Mouse (Mus musculus): ENCODE data around the gene Itih4. TPM values are rescaled to one million over a fixed set of nuclear protein-coding genes. Genes with fewer than 3 reads are reported as not detected.

The Itih4 gene
- total RNA-seq, 4 experiments from 2014 or later, result 0.16 to 0.35 TPM; not detected in 2

DNA sequence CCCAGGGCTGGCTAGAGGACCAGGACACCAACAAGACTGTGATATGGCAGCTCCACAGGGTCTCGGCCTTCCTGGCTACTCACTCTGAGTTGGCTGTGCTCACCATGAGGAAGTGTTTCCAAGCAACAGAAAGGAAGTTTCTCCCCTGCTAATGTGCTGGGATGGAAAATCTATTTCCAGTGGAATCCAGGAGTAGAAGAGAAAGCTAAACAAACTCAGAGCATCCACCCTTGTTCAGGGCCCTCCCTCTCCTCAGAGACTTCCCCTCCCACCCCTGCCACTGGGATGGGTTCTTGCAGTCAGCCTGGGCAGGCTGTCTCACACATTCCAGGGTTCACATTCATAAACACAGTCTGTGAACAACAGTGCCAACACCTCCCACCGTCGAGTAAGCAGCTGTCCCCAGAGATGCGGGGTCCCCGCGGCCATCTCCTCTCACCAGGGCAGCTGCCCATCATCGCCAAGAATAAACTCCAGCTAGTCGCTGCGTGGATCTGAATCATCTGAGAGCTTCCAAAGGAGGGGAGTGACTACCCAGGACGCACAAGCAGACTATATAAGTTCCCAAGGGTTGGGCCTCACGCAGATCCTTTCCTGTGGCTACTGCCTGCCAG, 7.2 kb upstream of the Itih4 start, which contains the start of gene Mustn1:
Mustn1 (plus strand) TSS at position 243 of the 614 bp plus-strand sequence.
- no peak for DNase-seq (ENCODE audit: low spot score in 2 of 2)

GRCm38 (mm10) chr14:30879794-30880193, 6.5 kb upstream of the Itih4 start:
- no peak for DNase-seq (ENCODE audit: low spot score in 2 of 2)

GRCm38 (mm10) chr14:30880251-30880650, 6.0 kb upstream of the Itih4 start:
- DNase-seq (ENCODE audit: low spot score in 2 of 2), result no peak

DNA sequence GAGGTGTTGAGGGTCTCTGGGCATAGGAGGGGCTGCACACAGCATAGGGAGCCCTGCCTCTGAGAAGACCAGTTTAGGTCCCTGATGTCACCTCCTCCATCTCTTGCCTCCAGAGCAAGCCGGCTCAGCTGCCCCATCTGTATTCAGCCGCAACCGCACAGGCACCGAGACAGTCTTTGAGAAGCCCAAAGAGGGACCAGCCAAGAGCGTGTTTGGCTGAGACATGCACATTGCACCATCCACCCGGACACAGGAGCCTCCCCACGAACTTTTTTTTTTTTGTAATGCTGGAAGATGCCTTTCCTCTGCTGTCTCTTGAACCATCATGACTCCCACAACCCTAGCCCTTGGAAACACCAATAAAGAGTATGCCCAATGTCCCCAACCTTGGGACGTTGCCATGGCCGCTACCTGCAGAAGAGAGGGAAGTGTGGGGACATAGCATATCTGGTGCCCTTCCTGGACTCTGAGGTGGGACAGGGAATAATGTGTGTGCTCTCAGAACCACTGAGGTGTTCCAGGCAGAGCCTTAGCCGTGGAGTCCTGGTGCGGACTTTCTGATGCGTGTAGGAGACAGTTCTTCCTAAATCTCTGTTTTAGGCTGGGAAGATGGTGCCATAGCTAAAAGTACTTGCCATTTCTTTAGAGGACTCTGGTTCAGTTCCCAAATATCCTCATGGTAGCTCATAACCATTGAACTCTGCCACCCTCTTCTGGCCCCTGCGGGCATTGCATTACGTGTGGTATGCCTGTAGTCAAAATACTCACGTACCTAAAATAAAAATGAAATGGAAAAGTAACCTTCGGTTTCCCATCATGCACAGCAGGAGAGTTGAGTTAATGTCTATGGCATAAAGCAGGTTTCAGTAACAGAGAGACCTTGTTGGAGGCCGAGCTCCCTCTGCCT, 5.2 kb upstream of the Itih4 start:
- peak in 1 of 2 experiments; percentile 44 for DNase-seq (ENCODE audit: low spot score in 2 of 2)

GRCm38 (mm10) chr14:30881718-30882108, 4.6 kb upstream of the Itih4 start:
- DNase-seq (ENCODE audit: low spot score in 2 of 2), result no peak

- DNase-seq (ENCODE audit: low spot score in 2 of 2), result no peak
These were observed 978 bp upstream of the Itih4 start for GRCm38 (mm10) chr14:30885298-30885697.

- no peak for DNase-seq (ENCODE audit: low spot score in 2 of 2)
These were observed 2.0 kb downstream of the Itih4 start for GRCm38 (mm10) chr14:30888271-30888732.

DNA sequence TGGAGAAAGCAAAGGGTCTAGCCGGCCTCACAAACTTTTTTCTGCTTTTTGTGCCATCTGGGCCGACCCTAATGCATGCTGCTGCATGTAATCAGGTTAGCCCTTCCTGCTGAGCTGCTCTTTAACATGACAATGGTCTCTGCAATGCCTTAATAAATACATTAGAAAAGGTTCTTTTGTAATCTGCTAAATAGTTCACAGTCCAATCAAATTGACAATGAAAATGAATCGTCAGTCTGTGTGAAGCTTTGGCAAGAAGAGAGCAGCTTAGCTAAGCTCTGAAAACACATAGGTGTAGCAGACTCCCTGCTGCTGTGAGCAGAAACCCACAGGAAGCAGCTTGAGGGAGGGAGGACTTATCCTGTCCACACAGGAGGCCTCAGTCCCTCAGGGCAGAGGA, 13.7 kb downstream of the Itih4 start:
- no peak for DNase-seq (ENCODE audit: low spot score in 2 of 2)

DNA sequence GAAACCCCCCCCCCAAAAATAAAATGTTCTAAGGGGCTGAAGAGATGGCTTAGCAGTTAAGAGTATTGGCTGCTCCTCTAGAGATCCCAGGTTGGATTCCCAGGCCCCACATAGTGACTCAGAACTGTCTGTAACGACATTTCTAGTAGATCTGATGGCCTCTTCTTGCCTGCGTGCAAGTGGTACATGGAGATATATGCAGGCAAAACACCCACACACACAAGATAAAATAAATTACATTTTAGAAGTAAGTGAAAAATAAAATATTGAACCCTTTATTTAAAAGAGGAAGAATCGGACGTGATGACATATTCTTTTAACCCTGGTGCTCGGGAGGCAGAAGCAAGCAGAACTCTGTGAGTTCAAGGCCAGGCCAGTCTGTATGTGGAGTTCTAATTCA, 16.4 kb downstream of the Itih4 start:
- no peak for DNase-seq (ENCODE audit: low spot score in 2 of 2)

GRCm38 (mm10) chr14:30903036-30903435, 16.8 kb downstream of the Itih4 start:
- no peak for DNase-seq (ENCODE audit: low spot score in 2 of 2)

GRCm38 (mm10) chr14:30904307-30904706, 18.0 kb downstream of the Itih4 start:
- no peak for DNase-seq (ENCODE audit: low spot score in 2 of 2)

DNA sequence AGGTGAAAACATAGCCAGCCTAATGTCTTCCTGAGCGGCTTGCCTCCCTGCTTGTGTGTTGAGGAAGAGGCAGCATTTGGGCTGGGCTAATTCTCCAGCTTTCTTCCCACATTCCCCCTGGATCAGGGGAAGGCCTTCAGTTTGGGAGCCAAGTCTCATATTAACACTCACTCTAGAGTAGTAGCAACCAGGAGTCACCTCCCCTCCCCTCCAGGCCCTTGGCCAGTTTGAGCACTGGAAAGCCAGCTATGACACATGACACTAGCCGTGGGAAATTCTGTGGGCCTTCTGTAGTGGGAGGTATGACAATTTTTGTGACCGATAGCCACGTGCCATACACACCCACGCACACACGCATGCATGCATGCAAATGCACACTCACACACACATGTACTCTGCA, 19.7 kb downstream of the Itih4 start:
- no peak for DNase-seq (ENCODE audit: low spot score in 2 of 2)

DNA sequence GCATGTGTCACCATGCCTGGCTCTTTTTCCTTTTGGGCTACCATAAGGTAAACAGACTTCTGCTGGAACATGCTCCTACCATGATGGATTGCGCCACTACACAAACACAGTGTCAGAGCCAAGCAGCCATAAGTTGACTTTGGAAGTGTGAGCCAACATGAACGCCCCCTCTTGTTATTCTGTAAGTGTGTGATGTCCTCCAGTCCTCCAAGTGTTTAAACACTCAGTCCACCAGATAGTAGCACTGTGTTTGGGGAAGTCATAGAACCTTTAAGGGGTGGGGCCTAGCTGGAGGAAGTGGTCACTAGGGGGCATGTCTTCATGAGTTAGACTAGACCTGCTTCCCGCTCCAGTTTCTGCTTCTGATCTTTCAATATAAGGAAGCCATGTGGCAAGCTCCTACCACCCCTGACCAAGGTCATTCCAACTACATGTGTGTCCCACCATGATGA, 21.6 kb downstream of the Itih4 start:
- no peak for DNase-seq (ENCODE audit: low spot score in 2 of 2)

DNA sequence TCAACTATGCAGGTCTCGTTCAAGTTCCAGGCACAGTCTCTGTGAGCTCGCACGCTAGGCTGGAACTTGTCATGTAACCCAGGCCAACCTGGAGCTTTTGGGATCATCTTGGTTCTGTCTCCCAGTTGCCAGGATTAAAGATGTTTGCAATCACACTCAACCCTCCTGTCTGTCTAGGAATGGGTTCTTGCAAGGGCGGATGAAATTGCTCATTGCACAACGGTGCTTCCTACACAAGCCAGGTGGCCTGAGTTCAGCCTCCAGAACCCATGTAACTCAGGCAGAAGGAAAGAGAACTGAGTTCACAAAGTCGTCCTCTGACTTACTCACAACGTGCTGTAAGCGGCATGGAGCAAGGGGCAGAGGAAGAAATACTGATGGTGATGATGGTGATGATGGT, 24.9 kb downstream of the Itih4 start:
- DNase-seq (ENCODE audit: low spot score in 2 of 2), result no peak

DNA sequence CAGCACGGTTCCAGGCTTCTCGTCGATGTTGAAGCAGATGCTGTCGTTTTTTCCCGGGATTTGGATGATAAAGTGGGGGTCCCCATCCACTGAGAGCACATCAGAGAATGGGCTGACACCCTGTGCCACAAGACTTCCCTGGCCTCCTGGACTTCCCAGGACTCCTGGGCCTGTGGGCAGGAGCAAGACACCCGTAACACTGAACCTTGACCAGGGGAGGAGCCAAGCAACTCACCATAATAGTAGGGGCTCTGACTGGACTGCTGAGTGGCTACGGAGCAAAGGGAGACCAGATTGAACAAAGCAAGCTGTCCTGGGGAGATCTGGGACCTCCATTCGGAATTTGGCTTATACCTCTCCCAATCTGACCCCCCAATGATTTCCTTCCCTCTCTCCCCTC, 26.4 kb downstream of the Itih4 start:
- DNase-seq (ENCODE audit: low spot score in 2 of 2), result no peak

GRCm38 (mm10) chr14:30913404-30913803, 27.1 kb downstream of the Itih4 start:
- DNase-seq (ENCODE audit: low spot score in 2 of 2), result no peak

GRCm38 (mm10) chr14:30916516-30916915, 30.2 kb downstream of the Itih4 start:
- no peak for DNase-seq (ENCODE audit: low spot score in 2 of 2)

DNA sequence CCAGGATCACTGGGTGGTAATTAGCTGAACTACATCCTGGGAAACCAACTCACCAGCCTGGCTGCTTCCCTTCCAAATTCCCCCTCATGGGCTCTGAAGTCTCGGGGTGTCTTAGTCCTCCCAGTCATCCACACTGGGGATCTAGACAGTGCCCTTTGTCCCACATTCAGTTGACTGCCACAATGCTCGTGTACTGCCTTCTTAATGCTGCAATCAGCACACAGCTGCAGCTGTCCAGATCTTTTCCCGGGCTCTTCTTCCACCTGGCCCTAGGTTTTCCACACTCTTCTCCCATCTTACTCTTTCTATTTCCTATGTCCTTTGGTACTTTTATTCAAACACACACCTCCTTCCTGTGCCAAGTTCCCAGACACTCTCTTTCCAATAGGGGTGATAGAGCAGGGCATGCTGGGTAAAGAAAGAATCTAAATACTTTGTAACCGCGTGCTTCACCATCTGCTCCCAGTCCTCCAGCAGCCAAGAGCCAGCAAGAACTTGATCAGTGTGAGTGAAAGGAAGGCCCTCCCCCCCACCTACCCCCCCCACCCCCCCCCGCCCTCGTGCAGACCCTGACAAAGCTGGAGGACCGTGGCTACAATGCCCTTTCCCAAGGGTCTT, 35.9 kb downstream of the Itih4 start:
- no peak for DNase-seq (ENCODE audit: low spot score in 2 of 2)

GRCm38 (mm10) chr14:30923375-30924105, 37.3 kb downstream of the Itih4 start, which contains the start of gene Itih3:
Gene Itih3, minus strand, starts transcription at chr14:30923760.
- DNase-seq (ENCODE audit: low spot score in 2 of 2), result peak; percentile 4 to 58

GRCm38 (mm10) chr14:30925492-30925891, 39.2 kb downstream of the Itih4 start:
- no peak for DNase-seq (ENCODE audit: low spot score in 2 of 2)

DNA sequence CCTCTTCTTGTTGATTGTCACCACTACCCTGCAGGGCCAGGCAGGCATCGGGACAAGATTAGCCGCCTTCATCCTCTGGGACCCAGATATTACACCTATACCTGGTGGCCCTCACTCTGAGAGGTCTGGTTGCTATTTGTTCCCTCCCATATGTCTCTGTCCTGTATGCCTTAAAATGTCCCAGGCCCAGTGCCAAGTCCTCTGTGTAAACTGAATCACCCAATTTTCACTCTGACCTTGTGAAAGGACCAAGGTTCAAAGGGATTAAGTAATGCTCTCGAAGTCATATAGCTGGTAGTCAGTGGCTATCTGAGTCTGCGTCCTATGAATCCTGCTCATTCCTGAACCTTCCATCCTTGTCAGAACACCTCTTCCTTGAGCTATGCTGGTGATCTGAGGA, 44.1 kb downstream of the Itih4 start:
- DNase-seq (ENCODE audit: low spot score in 2 of 2), result no peak

Measured in left cerebral cortex, adult 8-10 months (tissue).